ENCODE assay signal across 9 mouse cellular contexts in genomic region chr6:108530781-108531323, GRCm38 (mm10).
A peak's percentile ranks its signal among the peaks of the same experiment; 100 is the strongest.
DNase-seq lines count a peak whose midpoint lies in the region; ATAC-seq lines count a peak whose summit lies in the region.
"Had no signal": no experiment of that assay in that cellular context is flagged by ENCODE, and none has a peak within 500 bp of the region (broad histone marks: within the 10 kb centered on the region; RNA-seq: fewer than 3 reads in every experiment).

No protein-coding gene starts in this region.

- H3K9ac ChIP-seq in hindbrain, embryonic 15.5 days: no peak overlapping the region
- H3K9ac ChIP-seq in midbrain, embryonic 12.5 days (replicated peaks): no peak overlapping the region
- H3K9ac ChIP-seq: limb, embryonic 15.5 days had no signal

- no peaks in the 10 kb centered on the region for H3K36me3 ChIP-seq in hindbrain, embryonic 15.5 days
- no peaks in the 10 kb centered on the region for H3K36me3 ChIP-seq in midbrain, embryonic 12.5 days

- WGBS in hindbrain, embryonic 15.5 days: 27% methylated on average over 6 of the region's 6 CpGs
- WGBS in midbrain, embryonic 12.5 days: 23% methylated on average over 6 of the region's 6 CpGs

- no peak overlapping the region for H3K27ac ChIP-seq in hindbrain, embryonic 15.5 days (replicated peaks)
- peak overlapping the region; percentile 35; the same call in 1 of the 2 replicates for H3K27ac ChIP-seq in midbrain, embryonic 12.5 days (replicated peaks)

- H3K4me3 ChIP-seq in hindbrain, embryonic 15.5 days: no peak overlapping the region
- no peak overlapping the region for H3K4me3 ChIP-seq in midbrain, embryonic 12.5 days
- H3K4me3 ChIP-seq: limb, embryonic 15.5 days had no signal

- intact Hi-C loops in left cerebral cortex, postnatal 4 days (cut with DNase I): no loop called here

- peak; percentile 57 for ATAC-seq in hindbrain, embryonic 15.5 days (ENCODE audit: low FRiP score, low read depth)
- ATAC-seq in midbrain, embryonic 12.5 days (ENCODE audit: low FRiP score, low read depth): peak; percentile 72

- no peak overlapping the region for H3K4me2 ChIP-seq in hindbrain, embryonic 15.5 days
- no peak overlapping the region; the same call in 1 of the 2 replicates for H3K4me2 ChIP-seq in midbrain, embryonic 12.5 days (replicated peaks)
- H3K4me2 ChIP-seq: limb, embryonic 15.5 days had no signal

- peak; percentile 28 for DNase-seq in embryo, embryonic 11 days
- no peak for DNase-seq in embryo, embryonic 9.5 days (ENCODE audit: extremely low spot score)
- peak; percentile 84 for DNase-seq in ES-CJ7 (ENCODE audit: low read depth, low spot score)
- DNase-seq in left cerebral cortex, adult 8-10 months (ENCODE audit: low spot score in 2 of 2): no peak
- no peak for DNase-seq in left cerebral cortex, postnatal 4 days
- no peak for DNase-seq in right cerebral cortex, postnatal 4 days

- no peaks in the 10 kb centered on the region for H3K27me3 ChIP-seq in hindbrain, embryonic 15.5 days
- no peaks in the 10 kb centered on the region for H3K27me3 ChIP-seq in midbrain, embryonic 12.5 days
- H3K27me3 ChIP-seq: limb, embryonic 15.5 days had no signal

- no peaks in the 10 kb centered on the region for H3K9me3 ChIP-seq in hindbrain, embryonic 15.5 days
- H3K9me3 ChIP-seq in midbrain, embryonic 12.5 days: no peaks in the 10 kb centered on the region
- H3K9me3 ChIP-seq: limb, embryonic 15.5 days had no signal

- peaks cover 15% of the 10 kb centered on the region for H3K4me1 ChIP-seq in hindbrain, embryonic 15.5 days (replicated peaks)
- H3K4me1 ChIP-seq in midbrain, embryonic 12.5 days: peaks cover 11% of the 10 kb centered on the region

Comparison
In these comparisons a context has a peak if more than half of its experiments do, and no peak if none do; other contexts are left out.
1. DNase-seq: peak in embryo, embryonic 11 days (single experiment) and ES-CJ7 (single experiment); none in embryo, embryonic 9.5 days (single experiment), left cerebral cortex, adult 8-10 months (0 of 2), left cerebral cortex, postnatal 4 days (single experiment) and right cerebral cortex, postnatal 4 days (single experiment).